Mouse (Mus musculus): ENCODE data around the gene Proser3.

Proser3 gene

GRCm38 (mm10) chr7:30552102-30553020, at the start of gene Proser3, which contains the start of gene Hspb6:
TSS of gene Proser3 (minus strand) at chr7:30552299.
TSS of gene Hspb6 (plus strand) at chr7:30552178.
- DNase-seq (ENCODE audit: low read depth, low spot score) = peak; percentile 93

GRCm38 (mm10) chr7:30600651-30601050, 48.6 kb upstream of the Proser3 start:
- DNase-seq (ENCODE audit: low read depth, low spot score) = no peak

DNA sequence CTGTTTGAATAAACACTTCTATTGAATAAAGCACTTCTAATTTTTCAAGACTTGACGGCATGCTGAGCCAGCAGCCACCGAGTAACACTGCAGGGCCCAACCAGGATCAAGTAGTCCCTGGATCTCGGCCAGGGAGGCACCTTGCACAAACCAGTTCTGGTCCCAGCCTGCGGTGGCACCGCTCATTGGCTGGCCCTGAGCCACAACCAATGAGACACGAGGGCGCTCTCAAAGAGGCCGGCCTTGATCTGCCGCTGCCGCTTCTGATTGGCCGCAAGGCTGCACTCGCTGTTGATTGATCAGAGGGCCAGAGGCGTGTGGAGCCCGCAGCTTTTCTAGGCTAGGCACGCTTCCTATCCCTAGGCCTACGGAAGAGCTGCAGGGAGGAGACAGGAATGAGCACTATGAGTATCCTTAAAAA, 47.8 kb upstream of the Proser3 start:
- peak; percentile 70 for DNase-seq (ENCODE audit: low read depth, low spot score)

DNA sequence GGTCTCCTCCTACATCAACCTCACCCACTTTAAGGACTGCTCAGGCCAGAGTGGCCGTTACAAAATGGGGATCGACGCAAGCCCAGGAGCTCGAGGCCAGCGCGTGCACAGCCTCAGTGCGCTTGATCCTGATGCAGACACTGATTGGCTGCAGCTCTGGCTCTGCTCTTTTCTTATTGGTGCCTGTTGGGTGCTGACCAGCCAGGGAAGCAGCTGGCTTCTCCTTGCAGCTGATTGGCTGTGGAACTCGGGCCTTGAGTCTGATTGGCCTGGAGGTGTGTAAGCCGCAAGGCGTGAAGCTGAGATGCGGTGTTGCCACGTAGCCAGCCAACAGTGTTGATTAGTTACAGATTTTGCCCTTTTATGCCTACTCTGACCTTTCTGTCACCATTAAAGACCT, 46.7 kb upstream of the Proser3 start, which contains the start of gene Zbtb32:
Zbtb32 (minus strand) TSS at position 124 of the 400 bp plus-strand sequence.
- no peak for DNase-seq (ENCODE audit: low read depth, low spot score)

DNA sequence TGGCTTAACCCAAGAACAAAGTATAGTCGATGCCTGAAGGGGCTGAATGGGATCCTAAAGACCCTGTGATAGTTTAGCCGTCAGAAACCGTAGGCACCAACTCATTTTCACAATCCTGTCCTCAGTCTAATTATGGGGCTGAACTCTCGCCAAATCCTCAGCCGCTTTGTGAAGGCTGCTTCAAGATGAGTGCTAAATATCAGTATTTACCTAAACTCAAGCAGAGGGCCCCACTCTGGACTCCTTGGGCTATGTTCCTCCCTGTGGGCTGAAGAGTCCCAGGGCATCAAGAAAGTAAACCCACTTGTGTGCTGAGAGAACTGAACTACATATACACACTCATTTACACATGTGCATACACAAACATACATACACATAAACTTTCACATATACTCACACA, 44.7 kb upstream of the Proser3 start:
- DNase-seq (ENCODE audit: low read depth, low spot score) = no peak

DNA sequence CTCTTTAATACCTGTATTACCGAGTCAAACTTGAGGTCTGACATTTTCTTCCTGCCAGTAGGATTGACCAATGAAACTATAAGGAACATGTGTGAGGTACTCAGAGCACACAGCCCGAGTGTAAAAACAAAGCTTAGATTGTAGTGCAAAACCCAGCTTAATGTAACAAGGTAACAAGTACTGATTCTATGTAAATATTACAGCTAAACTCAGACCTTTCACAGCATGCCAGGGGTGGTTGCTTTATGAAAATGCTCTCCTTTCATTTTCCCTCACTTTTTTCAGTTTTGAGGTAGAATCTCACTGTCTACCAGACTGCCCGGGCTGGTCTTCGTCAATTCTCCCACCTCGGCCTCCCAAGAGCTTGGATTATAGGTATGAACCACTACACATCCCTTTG, 44.0 kb upstream of the Proser3 start:
- DNase-seq (ENCODE audit: low read depth, low spot score) = no peak

DNA sequence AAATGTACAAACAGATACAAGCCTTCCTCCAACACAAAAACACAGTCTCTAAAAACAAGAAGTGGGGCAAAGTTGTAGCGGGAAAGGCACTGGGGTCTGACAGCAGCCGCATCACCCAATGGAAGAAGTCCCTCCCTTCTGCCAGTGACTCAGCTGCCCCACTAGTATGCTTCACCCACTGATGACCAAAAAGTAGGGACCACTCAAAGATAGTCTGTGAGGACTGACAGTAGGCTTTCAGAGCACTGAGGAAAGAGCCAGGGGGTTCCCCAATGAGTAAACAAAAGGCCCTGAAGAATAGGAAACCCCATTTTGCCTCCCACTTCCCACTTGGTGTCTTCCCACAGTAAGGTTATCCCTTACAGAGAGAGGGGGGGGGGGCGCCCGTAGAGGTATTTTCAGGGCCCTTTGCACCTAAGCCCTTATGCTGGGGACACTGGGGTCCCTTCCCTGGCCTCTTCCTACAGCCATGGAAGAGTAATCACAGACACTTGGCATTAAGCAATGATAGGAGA, 42.5 kb upstream of the Proser3 start:
- no peak for DNase-seq (ENCODE audit: low read depth, low spot score)

DNA sequence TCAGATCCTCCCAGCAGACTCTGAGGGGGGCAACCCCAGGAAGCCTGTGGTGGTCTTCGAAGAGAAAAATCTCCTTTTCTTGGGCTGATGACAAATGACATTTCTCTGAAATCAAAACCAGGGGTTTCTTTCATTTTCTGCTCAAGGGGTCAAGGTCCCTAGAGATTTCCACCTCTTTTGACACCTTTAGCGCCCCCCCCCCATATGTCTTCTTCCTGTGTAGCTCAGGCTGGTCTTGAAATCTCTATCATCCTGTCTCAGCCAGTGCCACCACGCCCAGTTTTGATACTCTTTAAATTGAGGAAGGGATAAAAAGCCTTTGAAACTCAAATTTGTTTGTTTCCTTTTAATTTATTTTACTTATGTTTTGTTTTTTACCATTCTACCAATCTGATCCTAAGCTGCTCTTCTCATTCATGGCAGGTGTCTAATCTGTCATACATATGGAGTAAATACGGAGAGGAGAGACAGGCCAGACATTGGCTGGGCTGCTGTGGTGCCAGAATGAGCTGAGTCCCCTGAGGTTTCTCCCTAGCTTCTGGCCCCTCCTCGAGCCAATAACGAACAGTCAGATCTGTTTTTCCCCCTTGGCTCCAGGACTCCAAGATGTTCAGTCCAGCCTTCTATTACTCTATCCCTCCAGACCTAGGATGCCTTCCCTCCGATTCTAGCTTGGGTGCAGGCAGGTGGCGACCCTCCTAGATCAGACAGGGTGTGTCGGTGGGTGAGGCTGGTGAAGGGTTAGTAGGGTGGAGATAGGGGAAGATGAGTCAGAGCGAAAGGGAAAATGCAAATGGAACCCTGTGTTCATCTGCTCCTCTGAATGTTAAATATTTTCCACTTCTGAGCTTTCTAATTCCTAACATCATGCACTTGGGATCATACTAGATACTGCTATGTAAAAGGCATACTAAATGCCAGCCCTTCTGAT, 41.7 kb upstream of the Proser3 start:
- DNase-seq (ENCODE audit: low read depth, low spot score) = no peak

- no peak for DNase-seq (ENCODE audit: low read depth, low spot score)
Measured at GRCm38 (mm10) chr7:30592772-30593423, 40.8 kb upstream of the Proser3 start.

- no peak for DNase-seq (ENCODE audit: low read depth, low spot score)
Measured at GRCm38 (mm10) chr7:30591605-30591951, 39.5 kb upstream of the Proser3 start.

DNA sequence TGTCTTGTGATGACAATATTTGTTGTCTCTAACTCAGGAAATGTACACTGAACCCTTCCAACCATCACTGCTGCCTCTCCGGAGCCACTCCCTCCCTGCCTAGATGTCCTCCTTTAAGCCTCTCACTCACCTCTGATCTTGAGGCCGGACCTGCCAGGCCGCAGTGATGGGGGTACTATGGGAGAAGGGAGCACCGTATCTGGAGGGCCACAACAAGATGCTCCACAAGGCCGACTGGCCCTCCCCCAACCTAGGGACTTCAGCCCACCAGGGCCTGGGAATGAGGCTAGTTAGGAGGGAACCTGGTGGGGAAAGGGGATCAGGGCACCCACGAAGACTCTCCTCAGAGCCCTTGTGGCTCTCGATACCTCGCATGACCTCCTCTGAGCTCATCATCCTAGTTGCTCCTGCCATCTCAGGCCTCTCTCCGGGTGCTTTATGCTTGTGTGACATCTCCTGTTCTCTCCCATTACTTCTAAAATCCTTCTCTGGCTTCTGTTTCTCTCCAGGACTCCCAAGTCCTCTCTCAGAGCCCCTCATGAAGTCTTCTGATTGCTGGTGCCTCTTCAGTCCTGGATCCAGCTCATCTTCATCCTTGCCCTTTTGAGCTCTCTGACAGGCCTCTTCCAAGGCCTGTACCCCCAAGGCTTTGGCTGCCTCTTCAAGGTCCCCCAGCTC, 39.0 kb upstream of the Proser3 start:
- DNase-seq (ENCODE audit: low read depth, low spot score) = no peak

- DNase-seq (ENCODE audit: low read depth, low spot score) = peak; percentile 56
Measured at GRCm38 (mm10) chr7:30589435-30590301, 37.6 kb upstream of the Proser3 start.

GRCm38 (mm10) chr7:30588676-30589434, 36.8 kb upstream of the Proser3 start, which contains the start of gene Kmt2b:
TSS of gene Kmt2b (minus strand) at chr7:30588726.
- peak; percentile 88 for DNase-seq (ENCODE audit: low read depth, low spot score)

- DNase-seq (ENCODE audit: low read depth, low spot score) = no peak
Measured at GRCm38 (mm10) chr7:30587842-30588667, 36.0 kb upstream of the Proser3 start.

DNA sequence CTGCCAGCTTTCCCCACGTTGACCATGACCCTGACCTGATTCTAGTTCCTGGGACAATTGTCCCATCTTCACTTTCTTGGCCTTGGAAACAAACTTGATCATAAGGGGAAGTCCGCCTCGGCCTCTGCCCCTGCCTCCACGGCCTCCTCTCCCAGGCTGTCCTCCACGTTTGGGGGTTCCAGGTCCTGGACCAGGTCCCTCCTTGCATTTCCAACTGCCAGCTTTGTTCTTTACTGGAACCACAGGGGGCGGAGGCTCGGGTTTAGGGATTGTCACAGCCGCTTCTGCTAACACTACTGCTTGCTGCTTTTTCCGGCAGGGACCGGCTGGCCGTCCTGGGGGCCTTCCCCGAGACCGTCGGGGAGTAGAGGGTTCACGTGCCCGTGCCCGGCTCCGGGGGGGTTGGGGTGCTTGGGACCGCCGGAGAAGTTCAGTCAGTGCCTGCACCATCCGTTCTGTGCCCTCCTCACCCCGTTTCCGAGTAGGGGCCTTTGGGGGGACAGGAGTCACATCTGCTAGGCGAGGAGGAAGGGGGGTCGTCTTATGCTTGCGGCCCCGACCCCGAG, 34.4 kb upstream of the Proser3 start:
- no peak for DNase-seq (ENCODE audit: low read depth, low spot score)

GRCm38 (mm10) chr7:30585170-30585569, 33.1 kb upstream of the Proser3 start:
- no peak for DNase-seq (ENCODE audit: low read depth, low spot score)

- DNase-seq (ENCODE audit: low read depth, low spot score) = no peak
Measured at GRCm38 (mm10) chr7:30584339-30584738, 32.2 kb upstream of the Proser3 start.

GRCm38 (mm10) chr7:30581547-30581946, 29.4 kb upstream of the Proser3 start:
- DNase-seq (ENCODE audit: low read depth, low spot score) = no peak

All from retina, adult 2 months (tissue).